Mouse (Mus musculus) G1E-ER4 (cell line): ENCODE measurements around the gene Slc30a7. TPM values are rescaled to one million over a fixed set of nuclear protein-coding genes. Genes with fewer than 3 reads are reported as not detected.

ENCODE experiments used
- GATA1 ChIP-seq: IDR thresholded peaks from one replicate; pipeline ENCODE4 v1.8.0; 2012; ENCODE audit warnings: low read length, inconsistent platforms
- polyA plus RNA-seq: library from polyadenylated mRNA; stranded (reverse); fragments of >175 nt; gene quantifications from 2 replicates; pipeline ENCODE4 v1.2.3, GENCODE M21; 2012

The Slc30a7 gene
- polyA plus RNA-seq, 1 experiment = 2.0 TPM

DNA sequence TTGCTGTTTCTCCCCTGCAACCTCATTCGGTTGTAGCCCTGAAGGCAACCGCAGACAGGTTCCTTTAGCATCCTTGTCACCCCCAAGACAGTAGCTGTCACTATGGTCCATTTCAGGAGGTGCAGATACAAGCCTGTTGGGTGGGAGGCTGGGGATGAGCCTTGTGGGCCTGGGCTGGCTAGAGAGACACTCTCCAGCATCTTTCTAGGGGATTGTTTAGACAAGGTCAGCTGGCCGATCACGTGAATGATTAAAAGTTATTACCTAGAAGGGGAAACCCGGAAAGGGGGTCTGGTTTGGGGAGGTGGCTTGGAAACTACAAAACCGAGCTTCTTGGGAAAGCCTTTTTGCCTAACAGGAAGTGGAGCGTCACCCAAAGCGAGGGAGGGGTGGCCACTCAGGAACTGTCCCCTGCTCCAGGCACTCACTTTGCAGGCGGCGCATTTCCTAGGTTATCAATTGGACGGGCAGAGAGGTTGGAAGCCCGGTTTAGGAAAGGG lies 785 bp upstream of the Slc30a7 start:
- TF ChIP-seq GATA1 = no peak

DNA sequence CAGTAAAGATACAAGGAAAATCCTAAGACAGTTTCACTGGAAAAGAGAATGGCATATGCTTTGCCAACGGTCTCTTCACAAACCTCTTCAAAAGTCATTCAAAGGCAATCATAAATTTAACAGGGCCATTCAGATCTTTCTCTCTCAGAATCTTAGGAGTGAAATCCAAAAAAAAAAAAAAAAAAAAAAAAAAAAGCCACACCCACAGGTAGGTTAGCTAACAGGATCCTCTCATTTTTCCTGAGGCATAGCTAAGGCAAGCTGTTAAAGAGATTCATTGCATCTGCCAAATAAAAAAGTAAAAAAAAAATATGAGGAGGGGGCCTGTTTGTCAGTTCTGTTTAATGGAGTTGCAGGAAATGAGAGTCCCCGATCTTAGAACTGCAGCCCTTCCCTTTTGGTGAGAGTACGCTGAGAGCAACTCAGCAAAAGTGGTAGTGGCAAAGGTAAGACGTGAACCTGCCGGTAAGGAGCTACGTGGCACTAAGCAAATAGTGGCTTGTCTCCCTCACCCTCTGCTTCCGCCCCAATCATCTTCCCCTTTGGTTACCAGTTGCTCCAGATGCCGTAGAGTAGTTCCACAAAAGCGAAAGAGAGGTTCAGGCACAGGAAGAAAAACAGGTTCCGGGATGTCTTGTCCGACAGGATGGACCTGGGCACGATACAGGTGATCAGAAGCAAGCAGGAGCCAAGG lies 775 bp downstream of the Slc30a7 start:
- TF ChIP-seq GATA1 = no peak

DNA sequence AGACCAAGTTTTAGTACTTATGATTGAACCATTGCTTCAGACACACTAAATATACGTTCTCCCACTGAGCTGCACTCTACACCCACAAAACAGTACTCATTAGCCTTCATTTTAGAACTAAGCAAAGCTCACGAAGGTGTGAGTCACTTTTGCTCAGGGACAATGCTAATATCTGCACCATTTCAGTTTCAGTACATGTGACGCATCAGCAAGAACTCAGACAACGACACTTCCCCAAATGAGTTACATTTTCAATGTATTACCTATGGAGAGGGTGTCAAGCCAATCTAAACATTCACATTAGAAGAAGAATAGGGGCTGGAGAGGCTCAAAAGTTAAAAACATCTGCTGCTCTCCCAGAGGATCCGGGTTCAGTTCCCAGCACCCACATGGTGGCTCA lies 10.3 kb downstream of the Slc30a7 start:
- no peak for TF ChIP-seq GATA1

DNA sequence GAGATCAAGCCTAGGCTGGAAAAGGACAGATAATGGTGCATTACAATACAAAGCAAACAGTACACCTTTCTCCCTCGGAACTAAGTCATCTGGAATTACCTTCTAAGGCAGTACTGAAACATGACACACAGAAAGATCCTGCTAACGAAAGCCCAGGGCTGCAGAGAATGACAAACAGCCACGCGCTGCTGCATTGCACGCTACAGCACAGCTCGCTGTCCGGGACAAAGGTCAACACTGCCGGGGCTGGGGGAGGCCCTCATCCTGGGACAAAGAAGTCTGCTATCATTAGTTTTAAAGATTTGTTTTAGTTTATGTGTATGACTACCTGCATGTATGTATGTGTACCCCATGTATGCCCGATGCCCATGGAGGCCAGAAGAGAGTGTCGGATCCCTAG lies 14.2 kb downstream of the Slc30a7 start:
- TF ChIP-seq GATA1 = no peak

DNA sequence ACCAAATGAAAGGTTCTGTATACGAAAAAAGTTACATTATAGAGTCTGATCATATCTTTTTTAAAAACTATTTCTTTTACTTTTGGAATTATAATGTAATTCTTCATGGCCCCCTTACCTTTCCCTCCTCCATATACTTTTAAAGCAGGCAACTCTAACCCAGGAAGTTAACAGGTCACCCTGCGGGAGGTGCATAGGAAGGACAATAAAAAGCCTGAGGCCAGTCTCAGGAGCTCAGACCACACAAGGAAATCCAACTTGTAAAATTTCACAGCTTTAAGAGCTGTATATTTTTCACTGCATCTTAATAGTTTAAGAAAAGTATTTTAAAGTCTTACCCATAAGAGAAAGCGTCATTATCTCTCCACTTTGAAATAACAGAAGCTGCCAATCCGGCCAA lies 14.6 kb downstream of the Slc30a7 start:
- TF ChIP-seq GATA1 = no peak

DNA sequence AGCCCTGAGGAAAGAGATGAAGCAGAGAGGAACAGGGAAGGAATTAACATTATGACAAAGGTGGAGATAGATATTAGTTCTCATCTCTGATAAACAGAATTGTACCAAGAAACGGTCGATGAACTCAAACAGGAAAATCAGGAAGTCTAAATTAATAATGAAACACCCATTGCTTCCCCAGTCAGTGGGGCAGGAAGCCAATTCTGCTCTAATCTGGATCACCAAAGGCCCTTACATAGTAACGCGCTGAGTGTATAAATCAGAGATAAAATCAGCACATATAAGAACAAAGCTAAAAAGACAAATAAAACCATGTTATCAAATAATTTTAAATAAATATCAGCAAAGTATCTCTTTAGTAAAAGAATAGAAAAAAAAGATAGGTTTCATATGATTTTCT lies 15.1 kb downstream of the Slc30a7 start:
- TF ChIP-seq GATA1 = no peak

DNA sequence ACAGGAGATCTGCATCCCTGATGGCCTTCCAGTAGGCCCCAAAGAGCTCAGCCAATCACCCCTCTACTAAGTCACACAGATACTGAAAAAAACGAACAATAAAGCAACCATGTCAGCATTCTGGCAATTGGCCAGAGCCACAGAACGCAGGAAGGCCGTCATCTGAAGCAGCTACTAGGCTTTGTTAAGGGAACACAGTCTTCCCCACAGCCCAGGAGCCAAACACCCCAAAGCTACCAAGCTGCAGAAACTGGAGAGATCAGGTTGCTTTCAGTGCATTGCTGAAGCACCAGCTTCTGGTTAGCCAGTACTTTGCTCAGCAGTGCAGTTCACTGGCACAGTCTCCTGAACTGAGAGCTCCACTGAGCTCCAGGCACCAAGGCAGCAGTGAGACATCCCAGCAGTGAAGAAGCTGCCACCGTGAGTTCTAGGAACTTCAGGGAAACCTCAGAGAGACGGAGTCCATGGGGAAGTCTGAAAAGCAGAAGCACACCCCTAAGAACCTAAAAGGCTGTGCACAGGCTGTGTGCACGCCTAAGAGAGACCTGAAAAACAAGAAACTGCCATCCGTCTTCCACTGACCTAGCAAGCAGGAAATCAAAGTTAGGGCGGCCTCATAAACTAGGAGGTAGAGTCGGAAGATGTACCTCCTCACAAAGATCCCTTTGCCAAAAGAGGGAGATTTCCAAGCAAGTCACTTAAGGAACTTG lies 21.9 kb downstream of the Slc30a7 start:
- no peak for TF ChIP-seq GATA1

DNA sequence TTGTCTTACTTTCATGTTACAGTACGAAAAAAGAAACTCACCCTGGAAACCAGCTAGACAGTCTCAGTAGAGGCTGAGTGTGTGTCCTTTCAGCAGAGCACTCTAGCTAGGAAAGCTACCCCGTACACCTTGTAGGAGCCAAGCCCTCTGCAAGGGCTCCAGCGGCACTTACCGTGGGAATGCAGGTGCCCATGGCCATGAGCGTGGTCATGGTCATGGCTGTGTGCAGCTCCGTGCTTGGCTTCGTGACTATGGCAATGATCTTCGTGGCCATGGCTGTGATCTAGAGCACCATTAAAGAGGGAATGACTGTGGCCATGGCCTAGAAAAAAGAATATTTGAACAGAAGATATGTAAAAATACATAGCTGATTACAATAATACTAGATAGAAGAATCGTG lies 22.6 kb downstream of the Slc30a7 start:
- TF ChIP-seq GATA1 = no peak

DNA sequence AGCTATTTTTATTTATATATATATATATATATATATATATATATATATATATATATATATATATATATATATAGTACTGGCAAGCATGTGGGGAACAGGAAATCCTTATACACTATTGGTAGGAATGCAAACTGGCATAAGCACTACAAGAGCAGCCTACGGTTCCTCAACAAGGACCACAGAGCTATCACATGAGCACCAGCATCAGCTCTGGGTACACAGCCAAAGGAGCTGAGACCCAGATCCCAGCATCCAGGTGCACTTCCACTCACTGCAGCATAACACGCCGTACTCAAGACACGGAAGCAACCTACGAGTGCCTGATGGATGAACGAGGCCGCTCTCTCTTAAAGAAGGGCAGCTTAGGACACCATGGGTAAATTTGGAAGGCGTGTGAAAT lies 24.0 kb downstream of the Slc30a7 start:
- no peak for TF ChIP-seq GATA1

DNA sequence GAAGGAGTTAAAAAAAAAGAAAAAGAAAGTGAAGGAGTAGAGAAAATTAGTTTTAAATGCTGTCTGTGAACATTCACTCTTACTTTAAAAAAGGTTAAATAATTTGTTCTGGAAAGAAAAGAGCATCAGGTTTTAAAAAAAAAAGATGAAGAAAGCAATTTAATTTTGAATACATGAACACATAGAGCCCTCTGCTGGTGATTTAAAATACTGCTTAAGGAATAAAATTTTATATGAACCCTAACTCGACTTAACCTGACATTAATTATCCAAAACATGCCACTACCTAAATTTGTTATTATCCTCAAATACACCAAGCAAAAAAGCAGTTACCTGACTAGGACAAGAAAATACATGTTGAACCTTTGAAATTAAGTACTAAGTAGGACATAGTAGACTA lies 28.2 kb downstream of the Slc30a7 start:
- no peak for TF ChIP-seq GATA1

DNA sequence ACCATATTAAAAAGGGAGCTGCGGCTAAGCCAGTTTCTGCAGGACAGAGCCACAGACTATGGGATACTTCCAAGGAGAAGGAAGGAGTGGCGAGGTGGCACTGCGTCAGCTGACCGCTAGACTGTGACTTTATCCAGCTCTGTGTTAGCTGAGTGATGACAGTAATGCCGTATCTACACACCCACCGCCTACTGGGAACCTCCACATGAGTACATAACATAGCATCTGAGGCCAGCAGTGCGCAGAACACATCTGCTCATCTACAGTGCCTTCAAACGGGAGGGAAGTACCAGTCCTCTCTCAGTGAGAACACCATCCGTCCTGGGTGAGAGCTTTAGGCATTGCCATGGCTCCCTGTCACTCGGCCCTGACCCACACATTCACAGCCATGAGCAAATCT lies 32.2 kb downstream of the Slc30a7 start:
- no peak for TF ChIP-seq GATA1

DNA sequence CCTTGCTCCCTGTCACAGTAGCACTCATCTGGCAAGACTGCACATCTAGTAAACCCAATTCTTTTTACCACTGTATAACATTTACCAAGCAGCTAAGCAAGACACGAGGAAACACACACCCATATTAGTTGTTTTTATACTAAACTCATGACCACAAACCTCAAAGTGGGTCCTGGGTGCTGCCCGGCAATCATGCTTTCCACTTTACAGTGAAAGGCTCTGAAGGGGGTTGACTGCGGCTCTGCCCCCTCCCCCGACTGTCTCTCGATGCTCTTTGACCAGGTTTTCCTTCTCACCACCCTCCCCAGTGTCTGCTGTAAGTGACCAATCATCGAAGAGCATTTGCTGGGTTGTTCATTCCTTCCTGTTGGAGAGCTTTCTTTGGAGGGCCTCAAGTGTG lies 33.0 kb downstream of the Slc30a7 start:
- TF ChIP-seq GATA1 = no peak

DNA sequence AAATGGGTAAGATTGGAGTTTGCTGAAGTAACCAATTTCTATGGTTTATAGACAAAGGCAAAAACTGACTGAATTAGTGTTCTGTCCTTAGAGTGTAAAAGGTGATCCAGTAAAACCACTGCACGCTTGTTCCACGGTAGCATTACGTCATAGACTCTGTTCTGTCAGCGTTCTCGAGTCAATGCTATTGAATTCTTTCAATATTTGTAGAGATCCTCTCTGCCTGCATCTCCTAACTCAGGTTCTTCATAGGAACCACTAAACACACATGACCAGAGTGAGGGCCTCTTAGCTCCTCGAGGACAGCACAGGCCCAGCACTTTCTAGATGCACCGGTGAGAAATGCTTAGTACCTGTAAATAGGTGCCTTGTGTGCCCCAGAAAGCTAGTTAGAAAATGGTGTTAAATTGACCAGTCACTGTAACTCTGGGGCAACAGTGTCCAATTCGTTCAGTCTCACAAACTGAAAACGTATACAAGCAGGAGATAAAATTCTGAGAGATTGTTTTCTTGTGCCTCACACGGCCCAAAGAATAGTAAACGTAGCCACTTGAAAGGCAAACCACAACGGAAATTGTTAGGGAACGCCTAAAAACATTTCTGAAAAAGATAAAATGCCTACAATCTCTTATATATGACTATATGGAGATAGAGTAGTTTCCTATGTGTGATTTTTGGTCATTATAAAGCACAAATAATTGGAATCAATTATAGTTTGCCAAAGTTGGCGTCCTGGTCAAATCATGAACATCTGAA lies 35.1 kb downstream of the Slc30a7 start:
- TF ChIP-seq GATA1 = no peak

DNA sequence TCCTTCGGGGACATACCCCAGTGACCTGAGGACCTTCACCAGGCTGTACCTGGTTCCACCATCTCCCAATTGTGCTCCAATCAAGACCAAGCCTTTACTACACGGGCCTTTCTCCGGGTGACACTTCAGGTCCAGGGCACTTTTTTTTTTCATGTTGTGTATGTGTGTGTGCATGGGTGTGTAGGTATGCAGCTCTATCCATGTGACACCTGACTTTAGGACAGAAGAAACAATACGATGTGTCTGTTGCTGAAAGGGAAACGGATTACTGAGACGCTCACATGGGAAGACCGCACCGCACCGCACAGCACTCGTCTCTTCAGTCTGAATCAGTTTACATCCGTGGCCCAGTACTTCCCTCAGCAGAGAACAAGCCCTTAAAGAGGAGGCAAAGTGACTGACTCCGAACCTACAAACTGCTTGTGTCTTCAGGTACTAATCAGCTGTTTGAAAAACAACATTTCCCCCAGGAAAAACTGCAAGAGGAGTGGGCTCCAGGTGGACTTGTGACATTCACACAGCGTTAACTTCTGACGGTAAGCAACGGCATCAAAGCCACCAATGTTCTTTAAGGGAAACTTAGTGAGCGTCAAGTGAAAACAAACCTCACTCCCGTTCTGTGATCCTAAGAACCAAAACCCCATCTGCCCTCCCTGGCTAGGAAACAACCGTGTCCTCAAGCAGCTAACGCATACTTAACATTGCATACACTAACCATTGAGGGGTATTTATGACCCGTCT lies 36.0 kb downstream of the Slc30a7 start:
- no peak for TF ChIP-seq GATA1

DNA sequence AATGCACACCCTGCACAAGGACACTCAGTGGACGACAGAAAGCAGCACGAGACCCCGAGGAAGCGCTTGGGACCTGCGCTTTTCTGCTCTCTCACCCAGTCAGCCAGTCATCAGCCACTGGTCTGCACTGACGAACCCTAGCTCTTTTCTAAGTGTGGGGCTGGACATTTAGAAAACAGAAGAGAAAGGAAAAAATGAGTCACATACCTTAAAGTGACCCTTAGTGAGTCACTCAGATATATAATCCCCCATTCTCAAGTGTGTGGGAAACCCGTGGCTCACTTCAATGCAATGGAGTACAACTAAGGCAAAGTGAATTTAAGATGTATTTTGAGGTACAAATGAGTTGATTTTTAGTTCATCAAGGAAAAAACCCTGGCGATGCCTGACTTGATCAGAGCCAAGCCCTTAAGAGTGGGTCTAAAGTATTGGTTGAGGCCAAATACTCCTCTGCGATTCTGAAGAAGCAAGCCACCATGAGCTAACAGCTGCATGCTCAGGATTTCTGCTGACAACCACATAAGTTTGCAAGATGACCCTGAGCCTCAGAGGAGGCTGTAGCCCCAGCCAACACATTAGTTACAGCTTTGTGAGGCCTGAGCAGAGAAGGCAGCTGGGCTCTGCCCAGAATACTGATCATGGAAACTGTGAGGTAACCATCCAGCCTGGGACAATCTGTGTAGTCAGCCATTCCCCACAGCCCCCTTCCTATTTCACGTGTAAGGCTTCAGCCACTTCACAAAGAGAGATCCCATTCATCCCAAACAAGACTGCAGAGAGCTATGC lies 38.3 kb downstream of the Slc30a7 start:
- no peak for TF ChIP-seq GATA1
